Mouse (Mus musculus) spleen, adult 2 months (tissue): ENCODE measurements around the gene Nbea.

Source experiments
- CTCF ChIP-seq: fragments of 200-500 bp; IDR thresholded peaks from 2 replicates; pipeline ENCODE4 v1.5.1; 2011; ENCODE audit warnings: mild to moderate bottlenecking, inconsistent platforms; ENCODE audit not compliant: insufficient read depth, insufficient read length, insufficient replicate concordance; ENCODE audit errors: extremely low read depth
- POLR2A ChIP-seq: fragments of 200-500 bp; IDR thresholded peaks from 2 replicates; pipeline ENCODE4 v1.6.1; 2011; ENCODE audit warnings: low read depth, low read length, inconsistent platforms

GRCm38 (mm10) chr3:55627054-55627453, 556.4 kb downstream of the Nbea start:
- TF ChIP-seq CTCF (no peak), POLR2A (no peak)
